Mouse (Mus musculus): ENCODE measurements around the gene Mbnl3. TPM values are rescaled to one million over a fixed set of nuclear protein-coding genes. Genes with fewer than 3 reads are reported as not detected.

Mbnl3 gene
- polyA plus RNA-seq (2021; fragmentation: Nextera tagmentation) = 0.25 TPM in 1 of 2 replicates, not detected in the other
- long read RNA-seq, experiment 1, partial matches to known transcripts = 0 of 1 reads
- long read RNA-seq, experiment 1, other reads (novel, unspliced or antisense) = 1 of 1 reads
- long read RNA-seq, experiment 2 = 0 reads

GRCm38 (mm10) chrX:51206432-51206831 is at the start of gene Mbnl3:
TSS of gene Mbnl3 (minus strand) at chrX:51206532.

Small RNA genes lying within 50 kb of the gene (microRNA-seq; reads per million reads assigned to microRNA genes)
- not detected for gene Gm23417

Other genes starting within 250 kb of the Mbnl3 start
- 3.5 and 3.9 TPM in 2 replicates for gene Rap2c, start 188.5 kb downstream of the Mbnl3 start, polyA plus RNA-seq (2021; fragmentation: Nextera tagmentation)